23 mouse cellular contexts compared by ENCODE assay signal in genomic region chr17:87696814-87697213, GRCm38 (mm10). TPM values are rescaled to one million over a fixed set of nuclear protein-coding genes. Genes with fewer than 3 reads are reported as not detected.
DNase-seq lines count a peak whose midpoint lies in the region; ATAC-seq and TF ChIP-seq lines count a peak whose summit lies in the region.
"Had no signal": no experiment of that assay in that cellular context is flagged by ENCODE, and none has a peak within 500 bp of the region (broad histone marks: within the 10 kb centered on the region; RNA-seq: fewer than 3 reads in every experiment).

No protein-coding gene starts in this region.

- no peak overlapping the region for H3K9ac ChIP-seq in ES-Bruce4 (ENCODE audit: low read depth, poor library complexity, severe bottlenecking)
- no peak overlapping the region for H3K9ac ChIP-seq in liver, embryonic 11.5 days (ENCODE audit: low read depth, low read length)
- H3K9ac ChIP-seq: embryonic facial prominence, embryonic 13.5 days; embryonic facial prominence, embryonic 15.5 days had no signal

- H3K36me3 ChIP-seq in E14TG2a.4 (ENCODE audit: insufficient read depth, low read length) (peaks cover 96% of the 10 kb centered on the region), ES-Bruce4 (ENCODE audit: control insufficient read depth, insufficient read depth, low read length, poor library complexity, severe bottlenecking) (peaks cover 40% of the 10 kb centered on the region)
- peaks cover 15% of the 10 kb centered on the region for H3K36me3 ChIP-seq in thymus, adult 2 months (ENCODE audit: control insufficient read depth, insufficient read depth, low read length)
- H3K36me3 ChIP-seq in liver, embryonic 11.5 days (ENCODE audit: control insufficient read depth, insufficient read depth, low read length) = peaks cover 13% of the 10 kb centered on the region; the same call in 1 of the 2 replicates

- WGBS in thymus, adult 2 months = 98% methylated on average over 6 of the region's 6 CpGs
- WGBS in liver, embryonic 11.5 days = 89% methylated on average over 6 of the region's 6 CpGs

- no peak for TF ChIP-seq EP300 in ES-Bruce4 (IDR thresholded peaks at IDR 0.05; ENCODE audit: insufficient read depth, low read depth, low read length)

- ATAC-seq in liver, embryonic 11.5 days (replicated peaks; ENCODE audit: low FRiP score) = no peak
- ATAC-seq: activated CD4-positive, CD25-positive, alpha-beta regulatory T cell, adult 4 months had no signal

- H3K27ac ChIP-seq in ES-Bruce4 (ENCODE audit: insufficient read depth, low read length) = peak overlapping the region; percentile 58
- H3K27ac ChIP-seq in thymus, adult 2 months (ENCODE audit: control insufficient read depth, insufficient read depth, low read length) = no peak overlapping the region
- no peak overlapping the region for H3K27ac ChIP-seq in liver, embryonic 11.5 days (ENCODE audit: low read depth, low read length)
- H3K27ac ChIP-seq: embryonic facial prominence, embryonic 13.5 days; embryonic facial prominence, embryonic 15.5 days; forebrain, embryonic 10.5 days had no signal

- TF ChIP-seq POLR2A in ES-Bruce4 (IDR thresholded peaks at IDR 0.05; ENCODE audit: insufficient read depth, low read length) = no peak
- TF ChIP-seq POLR2A in thymus, adult 2 months (IDR thresholded peaks at IDR 0.05; ENCODE audit: control insufficient read depth, extremely low read depth, insufficient read depth, low read length, poor library complexity) = no peak

- no peak for TF ChIP-seq CTCF in E14TG2a.4 (conservative IDR thresholded peaks at IDR 0.05; ENCODE audit: low read length)
- no peak for TF ChIP-seq CTCF in ES-Bruce4 (IDR thresholded peaks at IDR 0.05; ENCODE audit: low read depth, low read length)
- TF ChIP-seq CTCF in thymus, adult 2 months (IDR thresholded peaks at IDR 0.05; ENCODE audit: borderline replicate concordance, control insufficient read depth, extremely low read depth, insufficient read depth, low read length, poor library complexity) = no peak

- H3K27me3 ChIP-seq in E14TG2a.4 (ENCODE audit: insufficient read depth, low read length) (no peaks in the 10 kb centered on the region), ES-Bruce4 (ENCODE audit: control insufficient read depth, insufficient read depth, low read length, poor library complexity, severe bottlenecking) (no peaks in the 10 kb centered on the region)
- no peaks in the 10 kb centered on the region for H3K27me3 ChIP-seq in thymus, adult 2 months (ENCODE audit: control insufficient read depth, insufficient read depth, low read length)
- no peaks in the 10 kb centered on the region for H3K27me3 ChIP-seq in liver, embryonic 11.5 days (replicated peaks; ENCODE audit: control insufficient read depth, insufficient read depth, low read length)
- H3K27me3 ChIP-seq: embryonic facial prominence, embryonic 13.5 days; embryonic facial prominence, embryonic 15.5 days had no signal

- peak; percentile 43 for DNase-seq in Muller cell, postnatal 12 days (ENCODE audit: inconsistent ontology term)
- peak; percentile 62 for DNase-seq in R1 (ENCODE audit: low read depth, low spot score)
- no peak for DNase-seq in left cerebral cortex, postnatal 25 days (ENCODE audit: low spot score in 2 of 2)
- no peak for DNase-seq in thymus, adult 2 months
- DNase-seq in liver, embryonic 11.5 days (ENCODE audit: low spot score) = no peak
- DNase-seq in gastrocnemius, postnatal 25 days = no peak
- DNase-seq: adrenal gland, adult 8-10 months; adrenal gland, postnatal 14 days; cerebellum, adult 11 months; cerebellum, adult 18-20 months; cerebellum, adult 8-10 months; cerebellum, adult 9-11 months; cerebellum, postnatal 14 days; cerebellum, postnatal 36 days; embryo, embryonic 11 days had no signal

- no peak overlapping the region for H3K4me2 ChIP-seq in liver, embryonic 11.5 days
- H3K4me2 ChIP-seq: embryonic facial prominence, embryonic 13.5 days; embryonic facial prominence, embryonic 15.5 days had no signal

- H3K9me3 ChIP-seq in E14TG2a.4 (ENCODE audit: low read length) (no peaks in the 10 kb centered on the region), ES-Bruce4 (replicated peaks; ENCODE audit: control insufficient read depth, insufficient read depth, low read length, poor library complexity, severe bottlenecking) (no peaks in the 10 kb centered on the region)
- no peaks in the 10 kb centered on the region for H3K9me3 ChIP-seq in liver, embryonic 11.5 days (ENCODE audit: control insufficient read depth, low read length)
- H3K9me3 ChIP-seq: embryonic facial prominence, embryonic 13.5 days; embryonic facial prominence, embryonic 15.5 days; forebrain, embryonic 10.5 days; G1E had no signal

- H3K4me3 ChIP-seq in E14TG2a.4 (replicated peaks; ENCODE audit: low read length) = peak overlapping the region; percentile 26
- H3K4me3 ChIP-seq in ES-Bruce4 (ENCODE audit: low read depth, low read length) = no peak overlapping the region
- H3K4me3 ChIP-seq in thymus, adult 2 months (ENCODE audit: control insufficient read depth, insufficient read depth, low read length) = no peak overlapping the region
- no peak overlapping the region for H3K4me3 ChIP-seq in liver, embryonic 11.5 days (ENCODE audit: low read depth, low read length)
- H3K4me3 ChIP-seq: embryonic facial prominence, embryonic 13.5 days; embryonic facial prominence, embryonic 15.5 days; erythroblast, embryonic 14.5 days; forebrain, embryonic 10.5 days had no signal

- peaks cover 68% of the 10 kb centered on the region for H3K4me1 ChIP-seq in E14TG2a.4 (replicated peaks; ENCODE audit: low read depth, low read length)
- peaks cover 9% of the 10 kb centered on the region for H3K4me1 ChIP-seq in ES-Bruce4 (ENCODE audit: control insufficient read depth, insufficient read depth, low read length)
- H3K4me1 ChIP-seq in thymus, adult 2 months (replicated peaks; ENCODE audit: control insufficient read depth, insufficient read depth, low read length) = no peaks in the 10 kb centered on the region; the same call in 1 of the 2 replicates
- no peaks in the 10 kb centered on the region for H3K4me1 ChIP-seq in liver, embryonic 11.5 days (replicated peaks; ENCODE audit: control insufficient read depth, insufficient read depth, low read length)
- H3K4me1 ChIP-seq: embryonic facial prominence, embryonic 13.5 days; embryonic facial prominence, embryonic 15.5 days; forebrain, embryonic 10.5 days had no signal

- intact Hi-C loops in left cerebral cortex, postnatal 25 days (cut with DNase I) = no loop called here

RNA-seq across cellular contexts. Expression of gene Msh2, which starts 24.7 kb away (rescaled TPM):
- polyA plus RNA-seq in ES-Bruce4 (2011; ENCODE audit: insufficient read depth, insufficient read length, low read depth, missing spikeins) = 343 and 405 TPM in 2 replicates
- 10 to 100 TPM; 27.2 to 29.1 TPM for total RNA-seq in left cerebral cortex, postnatal 25 days (2021)
- 17.8 and 22.8 TPM in 2 replicates for polyA plus RNA-seq in thymus, adult 2 months (2012; rRNA removed)
- 59.2 and 77.9 TPM in 2 replicates for polyA plus RNA-seq in liver, embryonic 11.5 days (2014; fragmentation: Nextera tagmentation; extraction: Ambion mirVana)
- total RNA-seq in gastrocnemius, postnatal 25 days (2021) = 1 to 10 TPM; 7.8 to 9.5 TPM

Comparison
In these comparisons a context has a peak if more than half of its experiments do, and no peak if none do; other contexts are left out.
1. DNase-seq: peak in Muller cell, postnatal 12 days (single experiment) and R1 (single experiment); none in left cerebral cortex, postnatal 25 days (0 of 2), thymus, adult 2 months (single experiment), liver, embryonic 11.5 days (single experiment) and gastrocnemius, postnatal 25 days (single experiment).